Mouse (Mus musculus): Measurements from ENCODE around the gene Nptxr. TPM values are rescaled to one million over a fixed set of nuclear protein-coding genes. Genes with fewer than 3 reads are reported as not detected.
A peak's percentile ranks its signal among the peaks of the same experiment; 100 is the strongest.

Nptxr gene
- total and polyA plus RNA-seq, 3 experiments = 0.09 to 2.1 (median 0.14) TPM

GRCm38 (mm10) chr15:79807050-79807449 lies 2.5 kb upstream of the Nptxr start:
- H3K9ac ChIP-seq (ENCODE audit: insufficient read depth, low read depth) = no peak overlapping the region
- dilution Hi-C loops (cut with MboI; ENCODE audit: extremely low pct_ligation_motif_present, extremely low pct_unique_long_range_greater_than_20kb, low sequenced_read_pairs) = no loop called here
- no peaks in the 10 kb centered on the region for H3K36me3 ChIP-seq (replicated peaks in 1 of 2; ENCODE audit: control insufficient read depth in 1 of 2, insufficient read depth in 1 of 2, low read length in 1 of 2)
- no peak for DNase-seq (ENCODE audit: extremely low read depth)
- in situ Hi-C loops (cut with MboI; ENCODE audit: low pct_ligation_motif_present, low pct_unique_long_range_greater_than_20kb, low sequenced_read_pairs) = no loop called here
- H3K79me2 ChIP-seq (replicated peaks; ENCODE audit: control insufficient read depth, extremely low read depth, insufficient read depth, poor library complexity, severe bottlenecking) = no peaks in the 10 kb centered on the region
- peaks cover 0 to 13% of the 10 kb centered on the region in 2 experiments; a peak in 3 of 4 replicates for H3K4me1 ChIP-seq (ENCODE audit: control insufficient read depth in 1 of 2, insufficient read depth in 2 of 2)
- H3K27ac ChIP-seq (ENCODE audit: insufficient read depth, low read depth) = no peak overlapping the region
- H3K27me3 ChIP-seq (replicated peaks) = peaks cover 74% of the 10 kb centered on the region
- TF ChIP-seq GABPA (IDR thresholded peaks at IDR 0.05; ENCODE audit: insufficient replicate concordance, low read depth, low read length) (no peak), USF2 (conservative IDR thresholded peaks at IDR 0.05; ENCODE audit: low read depth, low read length) (no peak), RCOR1 (conservative IDR thresholded peaks at IDR 0.05; ENCODE audit: low read depth, low read length) (no peak), PAX5 (IDR thresholded peaks at IDR 0.05; ENCODE audit: low read length) (no peak), SMC3 (IDR thresholded peaks at IDR 0.05; ENCODE audit: low read depth, low read length) (no peak), E2F4 (IDR thresholded peaks at IDR 0.05; ENCODE audit: insufficient replicate concordance, low read depth, low read length) (no peak), KAT2A (IDR thresholded peaks at IDR 0.05; ENCODE audit: insufficient replicate concordance, low read length) (no peak), ZKSCAN1 (IDR thresholded peaks at IDR 0.05; ENCODE audit: borderline replicate concordance, low read depth, low read length) (no peak), MEF2A (IDR thresholded peaks at IDR 0.05; ENCODE audit: borderline replicate concordance, low read depth, low read length) (no peak), ELF1 (IDR thresholded peaks at IDR 0.05; ENCODE audit: low read depth, low read length) (no peak)
- no peak overlapping the region for H3K4me3 ChIP-seq (replicated peaks in 1 of 3; ENCODE audit: low read depth in 2 of 3, low read length in 2 of 3, poor library complexity in 1 of 3)
- H3K4me2 ChIP-seq (ENCODE audit: insufficient read depth, low read depth, poor library complexity, severe bottlenecking) = 0 out of 2 replicates have a peak overlapping the region, but pooled peaks have one; percentile 69
- peaks cover 18% of the 10 kb centered on the region for H3K9me3 ChIP-seq (replicated peaks; ENCODE audit: low read length)

DNA sequence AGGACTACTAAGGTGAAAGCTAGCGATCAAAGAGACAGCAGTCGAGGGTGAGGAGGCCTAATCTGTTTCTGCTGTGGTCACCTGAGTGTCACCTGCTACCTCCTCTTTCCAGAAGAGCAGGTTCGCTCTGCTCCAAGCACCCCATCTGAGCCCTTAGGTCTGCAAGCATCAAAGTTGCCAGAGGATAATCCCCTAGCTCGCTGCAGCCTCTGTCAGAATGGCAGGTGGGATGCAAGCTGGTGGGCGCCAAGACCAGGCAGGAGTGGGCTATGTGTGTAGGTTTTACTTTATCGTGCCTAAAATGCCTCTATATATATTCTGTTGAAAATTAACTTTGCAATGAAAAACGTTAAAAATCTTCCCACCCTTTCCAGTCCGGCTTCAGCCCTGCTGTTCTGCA lies 680 bp upstream of the Nptxr start:
- in situ Hi-C loops (cut with MboI; ENCODE audit: low pct_ligation_motif_present, low pct_unique_long_range_greater_than_20kb, low sequenced_read_pairs) (no loop called here), dilution Hi-C loops (cut with MboI; ENCODE audit: extremely low pct_ligation_motif_present, extremely low pct_unique_long_range_greater_than_20kb, low sequenced_read_pairs) (no loop called here)
- peaks cover 18% of the 10 kb centered on the region for H3K9me3 ChIP-seq (replicated peaks; ENCODE audit: low read length)
- H3K27me3 ChIP-seq (replicated peaks) = peaks cover 77% of the 10 kb centered on the region
- H3K4me3 ChIP-seq (replicated peaks in 1 of 3; ENCODE audit: low read depth in 2 of 3, low read length in 2 of 3, poor library complexity in 1 of 3) = peak overlapping the region in 1 of 3 experiments; percentile 56
- no peaks in the 10 kb centered on the region for H3K79me2 ChIP-seq (replicated peaks; ENCODE audit: control insufficient read depth, extremely low read depth, insufficient read depth, poor library complexity, severe bottlenecking)
- no peaks in the 10 kb centered on the region for H3K36me3 ChIP-seq (replicated peaks in 1 of 2; ENCODE audit: control insufficient read depth in 1 of 2, insufficient read depth in 1 of 2, low read length in 1 of 2)
- DNase-seq (ENCODE audit: extremely low read depth) = no peak
- TF ChIP-seq SIN3A (IDR thresholded peaks at IDR 0.05; ENCODE audit: low read length) = no peak
- no peak for TF ChIP-seq ZKSCAN1 (IDR thresholded peaks at IDR 0.05; ENCODE audit: borderline replicate concordance, low read depth, low read length)
- TF ChIP-seq JUN (IDR thresholded peaks at IDR 0.05; ENCODE audit: insufficient read depth, low read depth, low read length) = no peak
- TF ChIP-seq POLR2A (IDR thresholded peaks at IDR 0.05; ENCODE audit: low read depth, low read length) = no peak
- TF ChIP-seq ZNF384 (IDR thresholded peaks at IDR 0.05; ENCODE audit: low read depth, low read length) = no peak
- TF ChIP-seq POLR2AphosphoS2 (IDR thresholded peaks at IDR 0.05; ENCODE audit: low read depth, low read length) = no peak
- no peak for TF ChIP-seq PAX5 (IDR thresholded peaks at IDR 0.05; ENCODE audit: low read length)
- no peak for TF ChIP-seq RCOR1 (conservative IDR thresholded peaks at IDR 0.05; ENCODE audit: low read depth, low read length)
- no peak for TF ChIP-seq IRF4 (IDR thresholded peaks at IDR 0.05; ENCODE audit: low read depth, low read length)
- TF ChIP-seq MAX (IDR thresholded peaks at IDR 0.05; ENCODE audit: low read length) = no peak
- TF ChIP-seq MAFK (IDR thresholded peaks at IDR 0.05; ENCODE audit: insufficient replicate concordance, low read length) = no peak
- TF ChIP-seq RAD21 (IDR thresholded peaks at IDR 0.05; ENCODE audit: low read depth, low read length) = no peak
- TF ChIP-seq E2F4 (IDR thresholded peaks at IDR 0.05; ENCODE audit: insufficient replicate concordance, low read depth, low read length) = no peak
- no peak for TF ChIP-seq MEF2A (IDR thresholded peaks at IDR 0.05; ENCODE audit: borderline replicate concordance, low read depth, low read length)
- TF ChIP-seq TBP (conservative IDR thresholded peaks at IDR 0.05; ENCODE audit: low read depth, low read length) = no peak
- TF ChIP-seq SMC3 (IDR thresholded peaks at IDR 0.05; ENCODE audit: low read depth, low read length) = no peak
- TF ChIP-seq CTCF (conservative IDR thresholded peaks at IDR 0.05 in 1 of 2, IDR thresholded peaks at IDR 0.05 in 1 of 2; ENCODE audit: low read depth in 2 of 2, low read length in 2 of 2) = no peak
- no peak for TF ChIP-seq GABPA (IDR thresholded peaks at IDR 0.05; ENCODE audit: insufficient replicate concordance, low read depth, low read length)
- TF ChIP-seq MYC (IDR thresholded peaks at IDR 0.05; ENCODE audit: low read depth, low read length) = no peak
- no peak for TF ChIP-seq KAT2A (IDR thresholded peaks at IDR 0.05; ENCODE audit: insufficient replicate concordance, low read length)
- H3K4me2 ChIP-seq (ENCODE audit: insufficient read depth, low read depth, poor library complexity, severe bottlenecking) = peak overlapping the region; percentile 67
- no peak overlapping the region for H3K27ac ChIP-seq (ENCODE audit: insufficient read depth, low read depth)
- no peak overlapping the region for H3K9ac ChIP-seq (ENCODE audit: insufficient read depth, low read depth)
- peaks cover 0 to 13% of the 10 kb centered on the region in 2 experiments; a peak in 3 of 4 replicates for H3K4me1 ChIP-seq (ENCODE audit: control insufficient read depth in 1 of 2, insufficient read depth in 2 of 2)

All from CH12.LX (cell line).